Mouse (Mus musculus) ES-Bruce4 (cell line): ENCODE results near the gene Slc4a2. TPM values are rescaled to one million over a fixed set of nuclear protein-coding genes. Genes with fewer than 3 reads are reported as not detected.

Experiments used
- H3K27ac ChIP-seq: 2 replicates; pipeline ENCODE4 v1.5.1; 2012; ENCODE audit warnings: low read length, inconsistent platforms; ENCODE audit not compliant: insufficient read depth
- H3K27me3 ChIP-seq: 2 replicates; pipeline ENCODE4 v1.6.1; 2012; ENCODE audit warnings: mild to moderate bottlenecking, low read length, inconsistent platforms; ENCODE audit not compliant: control insufficient read depth, poor library complexity, insufficient read depth, severe bottlenecking
- H3K36me3 ChIP-seq: 2 replicates; pipeline ENCODE4 v1.6.1; 2012; ENCODE audit warnings: inconsistent platforms, mild to moderate bottlenecking, low read length, moderate library complexity; ENCODE audit not compliant: control insufficient read depth, poor library complexity, insufficient read depth, severe bottlenecking
- H3K4me1 ChIP-seq: one replicate; pipeline ENCODE4 v1.8.1; 2011; ENCODE audit warnings: low read length; ENCODE audit not compliant: control insufficient read depth, insufficient read depth
- H3K4me3 ChIP-seq: 2 replicates; pipeline ENCODE4 v1.5.1; 2011; ENCODE audit warnings: low read depth, mild to moderate bottlenecking, low read length
- H3K9ac ChIP-seq: 2 replicates; pipeline ENCODE4 v1.6.1; 2012; ENCODE audit warnings: low read depth, mild to moderate bottlenecking, inconsistent platforms; ENCODE audit not compliant: poor library complexity, severe bottlenecking
- H3K9me3 ChIP-seq: replicated peaks from 2 replicates; pipeline ENCODE4 v1.6.1; 2012; ENCODE audit warnings: mild to moderate bottlenecking, low read length, inconsistent platforms; ENCODE audit not compliant: control insufficient read depth, poor library complexity, insufficient read depth, severe bottlenecking
- CTCF ChIP-seq: IDR thresholded peaks from one replicate; pipeline ENCODE4 v1.8.1; 2011; ENCODE audit warnings: low read depth, low read length
- EP300 ChIP-seq: IDR thresholded peaks from 2 replicates; pipeline ENCODE4 v1.6.1; 2011; ENCODE audit warnings: low read depth, low read length; ENCODE audit not compliant: insufficient read depth
- POLR2A ChIP-seq: IDR thresholded peaks from one replicate; pipeline ENCODE4 v1.8.1; 2011; ENCODE audit warnings: low read length; ENCODE audit not compliant: insufficient read depth
- polyA plus RNA-seq: library from polyadenylated mRNA; stranded (reverse); fragments of >200 nt; gene quantifications from 2 replicates; pipeline ENCODE4 v1.2.4, GENCODE M21; 2011; ENCODE audit warnings: low read depth; ENCODE audit not compliant: missing spikeins, insufficient read depth, insufficient read length

The Slc4a2 gene
- polyA plus RNA-seq, 1 experiment = 11.3 TPM

GRCm38 (mm10) chr5:24474723-24475261 lies 51.2 kb downstream of the Slc4a2 start:
- no peaks in the 10 kb centered on the region; the same call in 1 of the 2 replicates for H3K36me3 ChIP-seq
- no peaks in the 10 kb centered on the region for H3K9me3 ChIP-seq
- H3K27ac ChIP-seq = no peak overlapping the region
- peaks cover 6% of the 10 kb centered on the region for H3K4me1 ChIP-seq
- TF ChIP-seq CTCF = no peak
- TF ChIP-seq EP300 = no peak
- peak overlapping the region; percentile 83 for H3K9ac ChIP-seq
- peak overlapping the region; percentile 70 for H3K4me3 ChIP-seq
- no peaks in the 10 kb centered on the region for H3K27me3 ChIP-seq

- TF ChIP-seq EP300 (no peak), POLR2A (no peak), CTCF (no peak)
- no peak overlapping the region for H3K4me3 ChIP-seq
- 0 out of 2 replicates have a peak overlapping the region, but pooled peaks have one; percentile 83 for H3K9ac ChIP-seq
- no peaks in the 10 kb centered on the region for H3K9me3 ChIP-seq
- H3K4me1 ChIP-seq = peaks cover 6% of the 10 kb centered on the region
- no peaks in the 10 kb centered on the region; the same call in 1 of the 2 replicates for H3K36me3 ChIP-seq
- no peak overlapping the region for H3K27ac ChIP-seq
- H3K27me3 ChIP-seq = no peaks in the 10 kb centered on the region
Observed at GRCm38 (mm10) chr5:24475476-24476241, 52.0 kb downstream of the Slc4a2 start.

- Histone ChIP-seq H3K27me3 (no peaks in the 10 kb centered on the region), H3K9me3 (no peaks in the 10 kb centered on the region), H3K27ac (no peak overlapping the region), H3K4me1 (peaks cover 6% of the 10 kb centered on the region), H3K36me3 (no peaks in the 10 kb centered on the region; the same call in 1 of the 2 replicates), H3K4me3 (no peak overlapping the region), H3K9ac (no peak overlapping the region)
- TF ChIP-seq CTCF (no peak), EP300 (no peak), POLR2A (no peak)
Observed at GRCm38 (mm10) chr5:24477909-24478308, 54.3 kb downstream of the Slc4a2 start.

- no peak overlapping the region for H3K9ac ChIP-seq
- H3K27ac ChIP-seq = no peak overlapping the region
Observed at GRCm38 (mm10) chr5:24481647-24482046, 58.0 kb downstream of the Slc4a2 start.

GRCm38 (mm10) chr5:24482247-24483079 lies 58.8 kb downstream of the Slc4a2 start:
- Histone ChIP-seq H3K27ac (peak overlapping the region; percentile 34), H3K27me3 (no peaks in the 10 kb centered on the region), H3K9me3 (no peaks in the 10 kb centered on the region), H3K4me1 (peaks cover 11% of the 10 kb centered on the region), H3K9ac (peak overlapping the region; percentile 70), H3K4me3 (peak overlapping the region; percentile 29), H3K36me3 (no peaks in the 10 kb centered on the region; the same call in 1 of the 2 replicates)
- TF ChIP-seq CTCF (no peak), EP300 (0 out of 2 replicates have a peak, but pooled peaks have one; percentile 28)

More at GRCm38 (mm10) chr5:24481647-24482046, 58.0 kb downstream of the Slc4a2 start:
- Histone ChIP-seq H3K9me3 (no peaks in the 10 kb centered on the region), H3K27me3 (no peaks in the 10 kb centered on the region), H3K36me3 (no peaks in the 10 kb centered on the region; the same call in 1 of the 2 replicates), H3K4me3 (no peak overlapping the region), H3K4me1 (peaks cover 11% of the 10 kb centered on the region)
- 0 out of 2 replicates have a peak, but pooled peaks have one; percentile 39 for TF ChIP-seq EP300
- peak; percentile 83 for TF ChIP-seq CTCF
- no peak for TF ChIP-seq POLR2A
